Mouse (Mus musculus) CH12.LX (cell line): ENCODE data around the gene Hrg. TPM values are rescaled to one million over a fixed set of nuclear protein-coding genes. Genes with fewer than 3 reads are reported as not detected.

ENCODE experiments used
- DNase-seq: peaks from one replicate; pipeline ENCODE4 v3.0.0-alpha.2; 2013; ENCODE audit errors: extremely low read depth
- H3K27ac ChIP-seq: 2 replicates; pipeline ENCODE4 v1.5.1; 2012; ENCODE audit warnings: low read depth, mild to moderate bottlenecking, control low read depth, moderate library complexity; ENCODE audit not compliant: insufficient read depth
- H3K27me3 ChIP-seq: replicated peaks from 2 replicates; pipeline ENCODE3; 2012; ENCODE audit warnings: inconsistent platforms
- H3K36me3 ChIP-seq, 2 experiments: replicated peaks in 1 of 2; 2 replicates each; pipeline versions ENCODE3 to v1.6.1; 2012; ENCODE audit warnings: inconsistent platforms in 1 of 2, low read length in 1 of 2, mild to moderate bottlenecking in 1 of 2, mixed read lengths in 1 of 2, moderate library complexity in 1 of 2; ENCODE audit not compliant: control insufficient read depth in 1 of 2, insufficient read depth in 1 of 2
- H3K4me1 ChIP-seq, 2 experiments: 2 replicates each; pipeline ENCODE4 v1.6.1; 2012; ENCODE audit warnings: inconsistent platforms in 1 of 2, moderate library complexity in 1 of 2; ENCODE audit not compliant: insufficient read depth in 2 of 2, control insufficient read depth in 1 of 2
- H3K4me2 ChIP-seq: 2 replicates; pipeline ENCODE4 v1.6.1; 2012; ENCODE audit warnings: low read depth, mild to moderate bottlenecking, control low read depth; ENCODE audit not compliant: poor library complexity, insufficient read depth, severe bottlenecking
- H3K4me3 ChIP-seq, 3 experiments: fragments of 150-350 bp in 1 of 3; sonication (generic) in 1 of 3; replicated peaks in 1 of 3; 2 replicates each; pipeline versions ENCODE3 to v1.5.1; 2011 to 2012; ENCODE audit warnings: low read depth in 2 of 3, low read length in 2 of 3, mild to moderate bottlenecking in 2 of 3, moderate library complexity in 2 of 3, control low read depth in 1 of 3, improper control_type of control experiment in 1 of 3, inconsistent platforms in 1 of 3, mixed read lengths in 1 of 3; ENCODE audit not compliant: poor library complexity in 1 of 3
- H3K79me2 ChIP-seq: replicated peaks from 2 replicates; pipeline ENCODE4 v1.6.1; 2012; ENCODE audit warnings: mild to moderate bottlenecking, moderate library complexity; ENCODE audit not compliant: control insufficient read depth, poor library complexity, insufficient read depth, severe bottlenecking; ENCODE audit errors: extremely low read depth
- H3K9ac ChIP-seq: 2 replicates; pipeline ENCODE4 v1.6.1; 2012; ENCODE audit warnings: low read depth, mild to moderate bottlenecking, control low read depth, moderate library complexity; ENCODE audit not compliant: insufficient read depth
- H3K9me3 ChIP-seq: replicated peaks from 2 replicates; pipeline ENCODE3; 2012; ENCODE audit warnings: low read length, inconsistent platforms, mixed read lengths
- BHLHE40 ChIP-seq: IDR thresholded peaks from 2 replicates; pipeline ENCODE4 v1.6.1; 2011; ENCODE audit warnings: mild to moderate bottlenecking, low read depth, low read length, improper control_type of control experiment
- ELF1 ChIP-seq: IDR thresholded peaks from 2 replicates; pipeline ENCODE4 v1.6.1; 2014; ENCODE audit warnings: low read depth, mild to moderate bottlenecking, inconsistent platforms, low read length, improper control_type of control experiment
- GABPA ChIP-seq: IDR thresholded peaks from 2 replicates; pipeline ENCODE4 v1.6.1; 2012; ENCODE audit warnings: low read depth, low read length, improper control_type of control experiment, inconsistent platforms; ENCODE audit not compliant: insufficient replicate concordance
- JUN ChIP-seq: IDR thresholded peaks from 2 replicates; pipeline ENCODE4 v1.6.1; 2011; ENCODE audit warnings: low read depth, mild to moderate bottlenecking, low read length, improper control_type of control experiment, moderate library complexity; ENCODE audit not compliant: insufficient read depth
- JUND ChIP-seq: conservative IDR thresholded peaks from 2 replicates; pipeline ENCODE4 v1.6.1; 2011; ENCODE audit warnings: low read depth, low read length, improper control_type of control experiment
- KAT2A ChIP-seq: IDR thresholded peaks from 2 replicates; pipeline ENCODE4 v1.6.1; 2012; ENCODE audit warnings: low read length, improper control_type of control experiment, inconsistent platforms; ENCODE audit not compliant: insufficient replicate concordance
- MAX ChIP-seq: IDR thresholded peaks from 2 replicates; pipeline ENCODE4 v1.6.1; 2011; ENCODE audit warnings: low read length, improper control_type of control experiment
- MEF2A ChIP-seq: IDR thresholded peaks from 2 replicates; pipeline ENCODE4 v1.6.1; 2014; ENCODE audit warnings: low read depth, mild to moderate bottlenecking, inconsistent platforms, low read length, improper control_type of control experiment, borderline replicate concordance
- MXI1 ChIP-seq: IDR thresholded peaks from 2 replicates; pipeline ENCODE4 v1.6.1; 2011; ENCODE audit warnings: mild to moderate bottlenecking, low read depth, low read length, improper control_type of control experiment
- NRF1 ChIP-seq: IDR thresholded peaks from 2 replicates; pipeline ENCODE4 v1.6.1; 2014; ENCODE audit warnings: low read depth, mild to moderate bottlenecking, inconsistent platforms, low read length, improper control_type of control experiment, moderate library complexity
- PAX5 ChIP-seq: IDR thresholded peaks from 2 replicates; pipeline ENCODE4 v1.6.1; 2012; ENCODE audit warnings: low read length, inconsistent platforms, mixed read lengths
- RCOR1 ChIP-seq: conservative IDR thresholded peaks from 2 replicates; pipeline ENCODE4 v1.6.1; 2012; ENCODE audit warnings: low read depth, mild to moderate bottlenecking, inconsistent platforms, low read length, improper control_type of control experiment
- SMC3 ChIP-seq: IDR thresholded peaks from 2 replicates; pipeline ENCODE4 v1.6.1; 2011; ENCODE audit warnings: low read depth, low read length, improper control_type of control experiment
- TBP ChIP-seq: conservative IDR thresholded peaks from 2 replicates; pipeline ENCODE4 v1.6.1; 2011; ENCODE audit warnings: low read depth, low read length, improper control_type of control experiment
- USF1 ChIP-seq: IDR thresholded peaks from 2 replicates; pipeline ENCODE4 v1.6.1; 2014; ENCODE audit warnings: low read depth, mild to moderate bottlenecking, inconsistent platforms, low read length, improper control_type of control experiment
- ZKSCAN1 ChIP-seq: IDR thresholded peaks from 2 replicates; pipeline ENCODE4 v1.6.1; 2012; ENCODE audit warnings: low read depth, inconsistent platforms, low read length, improper control_type of control experiment, borderline replicate concordance
- ZMIZ1 ChIP-seq: IDR thresholded peaks from 2 replicates; pipeline ENCODE4 v1.6.1; 2012; ENCODE audit warnings: low read depth, mild to moderate bottlenecking, inconsistent platforms, low read length, improper control_type of control experiment
- dilution Hi-C: fragments of 300-500 bp; cut with MboI; formaldehyde crosslinking; loops from 2 replicates; pipeline ENCODE4 v1.14.3; 2020; ENCODE audit warnings: low sequenced_read_pairs; ENCODE audit not compliant: extremely low pct_unique_long_range_greater_than_20kb, extremely low pct_ligation_motif_present
- in situ Hi-C: fragments of 300-500 bp; cut with MboI; formaldehyde crosslinking; loops from 3 replicates; pipeline ENCODE4 v1.14.3; 2019; ENCODE audit warnings: low sequenced_read_pairs, low pct_ligation_motif_present, low pct_unique_long_range_greater_than_20kb, mixed read lengths
- polyA plus RNA-seq: library from polyadenylated mRNA; unstranded; fragments of >175 nt; gene quantifications from 2 replicates; pipeline ENCODE4 v1.2.1, GENCODE M21; 2012; ENCODE audit warnings: low read depth; ENCODE audit not compliant: insufficient read length
- total RNA-seq, 2 experiments: library from RNA; depleted of rRNA; stranded (reverse); fragments of 300-350 nt in 1 of 2; fragments of >200 nt in 1 of 2; gene quantifications; 2 replicates each; pipeline ENCODE4 v1.2.3; 2012 to 2014

The Hrg gene
- total and polyA plus RNA-seq, 3 experiments, result not detected

DNA sequence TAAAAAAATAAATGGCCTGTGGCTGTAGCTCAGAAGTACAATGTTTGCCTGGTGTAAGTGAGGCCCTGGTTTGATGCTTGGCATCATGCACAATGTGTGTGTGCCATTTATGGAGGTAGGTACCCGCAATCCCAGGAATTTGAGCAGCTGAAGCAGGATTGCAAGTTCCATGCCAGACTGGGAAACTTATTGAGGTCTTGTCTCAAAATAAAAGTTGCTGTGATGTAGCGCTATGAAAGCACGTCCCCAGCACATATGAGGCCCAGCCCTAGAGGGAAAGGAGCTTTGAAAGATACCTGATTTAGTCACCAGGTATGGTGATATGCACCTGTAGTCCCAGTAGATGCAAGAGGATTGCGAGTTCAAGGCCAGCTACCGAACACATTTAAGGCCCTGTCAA, 29.1 kb upstream of the Hrg start:
- Histone ChIP-seq H3K36me3 (no peaks in the 10 kb centered on the region), H3K4me1 (peaks cover 0 to 21% of the 10 kb centered on the region in 2 experiments; a peak in 2 of 4 replicates), H3K4me3 (no peak overlapping the region), H3K9me3 (no peaks in the 10 kb centered on the region), H3K4me2 (no peak overlapping the region), H3K9ac (no peak overlapping the region), H3K79me2 (no peaks in the 10 kb centered on the region)
- DNase-seq, result no peak
- in situ Hi-C loops, result no loop called here
- TF ChIP-seq PAX5, result no peak
- TF ChIP-seq GABPA, result no peak
- no peak for TF ChIP-seq KAT2A
- no peak for TF ChIP-seq MEF2A
- no peak for TF ChIP-seq RCOR1
- TF ChIP-seq NRF1, result no peak
- no peak for TF ChIP-seq ZKSCAN1
- no peak for TF ChIP-seq JUN
- TF ChIP-seq TBP, result no peak
- TF ChIP-seq USF1, result no peak
- no peak for TF ChIP-seq BHLHE40
- no peak for TF ChIP-seq JUND
- no peak for TF ChIP-seq ZMIZ1
- TF ChIP-seq, all 38 proteins: peak for 0
- Histone ChIP-seq H3K27me3 (no peaks in the 10 kb centered on the region), H3K27ac (no peak overlapping the region)
- dilution Hi-C loops, result no loop called here

GRCm38 (mm10) chr16:22922433-22922832, 28.4 kb upstream of the Hrg start:
- no peaks in the 10 kb centered on the region for H3K79me2 ChIP-seq
- H3K4me1 ChIP-seq, result peaks cover 0 to 21% of the 10 kb centered on the region in 2 experiments; a peak in 2 of 4 replicates
- no peak overlapping the region for H3K4me3 ChIP-seq
- no peak overlapping the region for H3K27ac ChIP-seq
- dilution Hi-C loops, result no loop called here
- H3K4me2 ChIP-seq, result no peak overlapping the region
- TF ChIP-seq ELF1 (no peak), TBP (no peak), MAX (no peak), NRF1 (no peak), RCOR1 (no peak), MXI1 (no peak), SMC3 (no peak), MEF2A (no peak)
- TF ChIP-seq, all 38 proteins: peak for 0
- no peak for DNase-seq
- H3K27me3 ChIP-seq, result no peaks in the 10 kb centered on the region
- in situ Hi-C loops, result no loop called here
- H3K9ac ChIP-seq, result no peak overlapping the region
- no peaks in the 10 kb centered on the region for H3K36me3 ChIP-seq
- H3K9me3 ChIP-seq, result no peaks in the 10 kb centered on the region
